Mouse (Mus musculus) MEL (cell line): ENCODE measurements around the gene Selenow. TPM values are rescaled to one million over a fixed set of nuclear protein-coding genes. Genes with fewer than 3 reads are reported as not detected.
A peak's percentile ranks its signal among the peaks of the same experiment; 100 is the strongest.

ENCODE experiments used
- DNase-seq: peaks from one replicate; pipeline ENCODE4 v3.0.0; 2011; ENCODE audit warnings: low read depth, low spot score
- H3K27ac ChIP-seq: 2 replicates; pipeline ENCODE4 v1.5.1; 2012; ENCODE audit warnings: low read depth, mild to moderate bottlenecking, control low read depth, low read length, moderate library complexity; ENCODE audit not compliant: control insufficient read depth
- H3K27me3 ChIP-seq, 2 experiments: fragments of 150-350 bp in 1 of 2; sonication (generic) in 1 of 2; 2 replicates each; pipeline ENCODE4 v1.6.1; 2012; ENCODE audit warnings: low read length in 2 of 2, mild to moderate bottlenecking in 2 of 2, improper control_type of control experiment in 1 of 2, moderate library complexity in 1 of 2; ENCODE audit not compliant: insufficient read depth in 2 of 2, control insufficient read depth in 1 of 2
- H3K36me3 ChIP-seq, 2 experiments: 2 replicates each; pipeline ENCODE4 v1.6.1; 2012 to 2014; ENCODE audit warnings: low read length in 2 of 2, improper control_type of control experiment in 1 of 2, inconsistent platforms in 1 of 2, mild to moderate bottlenecking in 1 of 2; ENCODE audit not compliant: insufficient read depth in 2 of 2, control insufficient read depth in 1 of 2
- H3K4me1 ChIP-seq, 2 experiments: fragments of 150-350 bp in 1 of 2; sonication (generic) in 1 of 2; 2 replicates each; pipeline ENCODE4 v1.6.1; 2012; ENCODE audit warnings: low read length in 2 of 2, improper control_type of control experiment in 1 of 2, mild to moderate bottlenecking in 1 of 2; ENCODE audit not compliant: insufficient read depth in 2 of 2, control insufficient read depth in 1 of 2
- H3K4me3 ChIP-seq, 2 experiments: fragments of 150-350 bp in 1 of 2; sonication (generic) in 1 of 2; 2 replicates each; pipeline ENCODE4 v1.5.1; 2012; ENCODE audit warnings: low read depth in 2 of 2, low read length in 2 of 2, mild to moderate bottlenecking in 2 of 2, moderate library complexity in 2 of 2, control low read depth in 1 of 2, improper control_type of control experiment in 1 of 2; ENCODE audit not compliant: control insufficient read depth in 1 of 2, insufficient read depth in 1 of 2
- H3K79me2 ChIP-seq: 2 replicates; pipeline ENCODE4 v1.6.1; 2012; ENCODE audit warnings: mild to moderate bottlenecking, low read length, moderate library complexity; ENCODE audit not compliant: control insufficient read depth, poor library complexity, insufficient read depth
- H3K9ac ChIP-seq: 2 replicates; pipeline ENCODE4 v1.6.1; 2012; ENCODE audit warnings: low read depth, mild to moderate bottlenecking, control low read depth, low read length, moderate library complexity; ENCODE audit not compliant: control insufficient read depth, poor library complexity, severe bottlenecking
- H3K9me3 ChIP-seq: fragments of 150-350 bp; sonication (generic); replicated peaks from 2 replicates; pipeline ENCODE4 v1.6.1; 2012; ENCODE audit warnings: mild to moderate bottlenecking, low read length, improper control_type of control experiment, moderate library complexity; ENCODE audit not compliant: insufficient read depth
- CTCF ChIP-seq, 3 experiments: IDR thresholded peaks in 2 of 3; conservative IDR thresholded peaks in 1 of 3; 2 replicates each; pipeline ENCODE4 v1.5.1; 2011 to 2012; ENCODE audit warnings: low read length in 3 of 3, low read depth in 2 of 3, mild to moderate bottlenecking in 2 of 3, improper control_type of control experiment in 1 of 3, inconsistent platforms in 1 of 3, mixed read lengths in 1 of 3, moderate library complexity in 1 of 3; ENCODE audit not compliant: control insufficient read depth in 1 of 3, insufficient read depth in 1 of 3, poor library complexity in 1 of 3, severe bottlenecking in 1 of 3
- E2F4 ChIP-seq: IDR thresholded peaks from 2 replicates; pipeline ENCODE4 v1.6.1; 2011; ENCODE audit warnings: low read depth, low read length, improper control_type of control experiment, borderline replicate concordance
- ELF1 ChIP-seq: IDR thresholded peaks from 2 replicates; pipeline ENCODE4 v1.6.1; 2014; ENCODE audit warnings: low read depth, mild to moderate bottlenecking, inconsistent platforms, low read length, improper control_type of control experiment, moderate library complexity
- EP300 ChIP-seq, 2 experiments: IDR thresholded peaks; 2 replicates each; pipeline ENCODE4 v1.6.1; 2011; ENCODE audit warnings: improper control_type of control experiment in 2 of 2, low read length in 2 of 2, low read depth in 1 of 2, mild to moderate bottlenecking in 1 of 2
- ETS1 ChIP-seq: IDR thresholded peaks from 2 replicates; pipeline ENCODE4 v1.6.1; 2012; ENCODE audit warnings: low read depth, mild to moderate bottlenecking, inconsistent platforms, low read length, improper control_type of control experiment, moderate library complexity
- GATA1 ChIP-seq: IDR thresholded peaks from 2 replicates; pipeline ENCODE4 v1.6.1; 2011; ENCODE audit warnings: low read depth, low read length, improper control_type of control experiment
- HCFC1 ChIP-seq: IDR thresholded peaks from 2 replicates; pipeline ENCODE4 v1.6.1; 2012; ENCODE audit warnings: low read depth, mild to moderate bottlenecking, inconsistent platforms, low read length, improper control_type of control experiment, moderate library complexity
- MAFK ChIP-seq: IDR thresholded peaks from 2 replicates; pipeline ENCODE4 v1.6.1; 2011; ENCODE audit warnings: low read depth, mild to moderate bottlenecking, low read length, improper control_type of control experiment, borderline replicate concordance
- MAX ChIP-seq: IDR thresholded peaks from 2 replicates; pipeline ENCODE4 v1.6.1; 2011; ENCODE audit warnings: low read length, improper control_type of control experiment
- MYC ChIP-seq: IDR thresholded peaks from 2 replicates; pipeline ENCODE4 v1.6.1; 2011; ENCODE audit warnings: low read depth, mild to moderate bottlenecking, low read length, improper control_type of control experiment, moderate library complexity
- NRF1 ChIP-seq: IDR thresholded peaks from 2 replicates; pipeline ENCODE4 v1.6.1; 2014; ENCODE audit warnings: low read depth, mild to moderate bottlenecking, inconsistent platforms, low read length, improper control_type of control experiment, moderate library complexity; ENCODE audit not compliant: poor library complexity, insufficient read depth, severe bottlenecking
- POLR2AphosphoS2 ChIP-seq: IDR thresholded peaks from 2 replicates; pipeline ENCODE4 v1.6.1; 2011; ENCODE audit warnings: low read length, improper control_type of control experiment
- RCOR1 ChIP-seq: IDR thresholded peaks from 2 replicates; pipeline ENCODE4 v1.6.1; 2012; ENCODE audit warnings: low read depth, mild to moderate bottlenecking, inconsistent platforms, low read length, improper control_type of control experiment
- SIN3A ChIP-seq: IDR thresholded peaks from 2 replicates; pipeline ENCODE4 v1.6.1; 2012; ENCODE audit warnings: low read length, improper control_type of control experiment, inconsistent platforms
- TAL1 ChIP-seq: IDR thresholded peaks from 2 replicates; pipeline ENCODE4 v1.6.1; 2012; ENCODE audit warnings: mild to moderate bottlenecking, inconsistent platforms, low read length, moderate library complexity, mixed read lengths
- TBP ChIP-seq: IDR thresholded peaks from 2 replicates; pipeline ENCODE4 v1.8.0; 2011; ENCODE audit warnings: low read depth, low read length, improper control_type of control experiment
- TCF12 ChIP-seq: IDR thresholded peaks from 2 replicates; pipeline ENCODE4 v1.6.1; 2014; ENCODE audit warnings: low read depth, mild to moderate bottlenecking, inconsistent platforms, low read length, improper control_type of control experiment, moderate library complexity
- USF2 ChIP-seq, 2 experiments: IDR thresholded peaks; 2 replicates each; pipeline ENCODE4 v1.6.1; 2011 to 2012; ENCODE audit warnings: improper control_type of control experiment in 2 of 2, low read length in 2 of 2, borderline replicate concordance in 1 of 2, inconsistent platforms in 1 of 2, low read depth in 1 of 2, mild to moderate bottlenecking in 1 of 2; ENCODE audit not compliant: insufficient read depth in 1 of 2
- ZC3H11A ChIP-seq: IDR thresholded peaks from 2 replicates; pipeline ENCODE4 v1.6.1; 2012; ENCODE audit warnings: low read depth, mild to moderate bottlenecking, inconsistent platforms, low read length, improper control_type of control experiment
- ZMIZ1 ChIP-seq: IDR thresholded peaks from 2 replicates; pipeline ENCODE4 v1.6.1; 2012; ENCODE audit warnings: low read depth, mild to moderate bottlenecking, inconsistent platforms, low read length, improper control_type of control experiment, moderate library complexity
- ZNF384 ChIP-seq: IDR thresholded peaks from 2 replicates; pipeline ENCODE4 v1.6.1; 2012; ENCODE audit warnings: low read depth, mild to moderate bottlenecking, inconsistent platforms, low read length, improper control_type of control experiment
- polyA plus RNA-seq, 2 experiments: library from polyadenylated mRNA; stranded (reverse) in 1 of 2; unstranded in 1 of 2; fragments of >175 nt in 1 of 2; fragments of >200 nt in 1 of 2; gene quantifications; 2 replicates each; pipeline versions ENCODE4 v1.2.1 to v1.2.4; 2012; ENCODE audit warnings: low replicate concordance in 2 of 2, low read depth in 1 of 2; ENCODE audit not compliant: insufficient read length in 2 of 2, insufficient read depth in 1 of 2, missing spikeins in 1 of 2
- total RNA-seq: library from RNA; depleted of rRNA; stranded (reverse); fragments of 300-350 nt; gene quantifications from 2 replicates; pipeline ENCODE4 v1.2.3, GENCODE M21; 2012

Selenow gene
- total and polyA plus RNA-seq, 3 experiments: 13.1 to 71.2 TPM; not detected in 1

DNA sequence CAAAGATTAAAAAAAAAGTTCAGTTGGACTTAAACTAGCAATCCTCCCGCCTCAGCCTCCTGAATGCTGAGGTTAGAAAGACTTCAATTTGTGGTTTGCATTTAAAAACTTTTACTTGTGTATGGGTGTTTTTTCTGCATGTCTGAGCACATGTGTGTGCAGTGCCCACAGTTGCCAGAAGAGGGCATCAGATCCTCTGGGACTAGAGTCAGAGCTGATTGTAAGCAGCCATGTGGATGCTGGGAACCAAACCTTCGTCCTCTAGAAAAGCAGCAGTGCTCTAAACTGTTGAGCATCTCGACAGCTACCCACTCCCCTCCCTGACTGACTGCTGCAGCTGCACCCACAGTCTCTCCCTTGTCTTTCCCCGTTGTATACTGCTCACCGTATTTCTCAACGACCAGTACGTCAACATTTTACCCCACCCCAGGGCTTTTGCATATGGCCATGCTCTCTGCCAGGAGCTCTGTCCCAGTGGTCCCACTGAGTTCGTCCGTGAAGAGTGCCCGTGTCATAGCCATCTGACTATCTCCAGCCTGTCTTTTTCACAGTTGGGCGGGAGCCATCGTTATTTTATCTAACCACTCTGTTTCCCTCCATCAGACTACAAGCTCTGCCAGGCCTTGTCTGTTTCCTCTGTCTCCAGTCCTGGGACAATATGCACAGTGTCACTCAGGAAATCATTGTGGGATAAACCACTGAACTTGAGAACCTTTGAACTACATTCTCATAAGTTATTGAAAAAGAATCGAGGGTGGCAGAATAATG, 31.3 kb upstream of the Selenow start (continued):
- peak; percentile 75 to 83 (median 75) for TF ChIP-seq CTCF (IDR thresholded peaks at IDR 0.05 in 2 of 3, conservative IDR thresholded peaks at IDR 0.05 in 1 of 3; ENCODE audit: control insufficient read depth in 1 of 3, insufficient read depth in 1 of 3, low read depth in 2 of 3, low read length in 3 of 3, poor library complexity in 1 of 3, severe bottlenecking in 1 of 3)
- TF ChIP-seq HCFC1: no peak
- peak; percentile 74 for TF ChIP-seq TCF12
- peak; percentile 59; the same call in 1 of the 2 replicates for TF ChIP-seq ETS1
- no peak for TF ChIP-seq ELF1
- TF ChIP-seq E2F4: 0 out of 2 replicates have a peak, but pooled peaks have one; percentile 23
- TF ChIP-seq ZC3H11A: no peak
- TF ChIP-seq POLR2AphosphoS2: no peak
- peak; percentile 57 to 84 for TF ChIP-seq EP300 (IDR thresholded peaks at IDR 0.05; ENCODE audit: low read depth in 1 of 2, low read length in 2 of 2)
- TF ChIP-seq SIN3A: peak; percentile 28

DNA sequence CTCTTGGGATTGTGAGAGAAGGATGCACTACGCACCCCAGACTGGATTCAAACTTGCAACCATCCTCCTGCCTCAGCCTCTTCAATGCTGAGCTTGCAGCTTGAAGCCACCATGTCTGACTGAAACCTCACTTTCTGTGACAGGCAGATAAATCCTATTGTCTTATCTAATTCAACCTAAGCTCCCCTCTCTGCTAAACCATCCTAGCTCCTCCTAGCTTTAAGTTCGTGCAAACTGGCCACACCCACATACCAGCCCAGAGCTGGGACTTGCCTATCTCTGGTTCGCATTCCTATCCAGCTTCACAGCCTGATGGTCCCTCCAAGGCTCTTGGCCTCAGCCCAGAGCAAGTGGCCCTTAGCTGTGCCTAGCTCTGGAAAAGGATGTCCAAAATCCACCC, 30.2 kb upstream of the Selenow start:
- H3K9ac ChIP-seq: no peak overlapping the region
- no peaks in the 10 kb centered on the region; the same call in 1 of the 2 replicates for H3K79me2 ChIP-seq
- TF ChIP-seq SIN3A (peak; percentile 55; the same call in 1 of the 2 replicates), RCOR1 (peak; percentile 91), MYC (peak; percentile 60; the same call in 1 of the 2 replicates), ELF1 (no peak), TBP (0 out of 2 replicates have a peak, but pooled peaks have one; percentile 38), USF2 (IDR thresholded peaks at IDR 0.05; ENCODE audit: borderline replicate concordance in 1 of 2, insufficient read depth in 1 of 2, low read depth in 1 of 2, low read length in 2 of 2) (no peak), MAX (0 out of 2 replicates have a peak, but pooled peaks have one; percentile 29), MAFK (peak; percentile 74; the same call in 1 of the 2 replicates), TAL1 (peak; percentile 91), GATA1 (peak; percentile 93), EP300 (IDR thresholded peaks at IDR 0.05; ENCODE audit: low read depth in 1 of 2, low read length in 2 of 2) (peak; percentile 75 to 81), ETS1 (peak; percentile 53; the same call in 1 of the 2 replicates), NRF1 (no peak), ZNF384 (no peak), ZMIZ1 (no peak), TCF12 (peak; percentile 85)
- peaks cover 0 to 44% of the 10 kb centered on the region in 2 experiments; a peak in 2 of 4 replicates for H3K36me3 ChIP-seq
- peak overlapping the region; percentile 82 for H3K27ac ChIP-seq
- H3K27me3 ChIP-seq: no peaks in the 10 kb centered on the region
- peak; percentile 92 for DNase-seq
- H3K4me1 ChIP-seq: peaks cover 3 to 54% of the 10 kb centered on the region in 2 experiments
- no peak overlapping the region for H3K4me3 ChIP-seq
- H3K9me3 ChIP-seq: no peaks in the 10 kb centered on the region
